Mouse (Mus musculus) left cerebral cortex, adult 2 months (tissue): Measurements from ENCODE around the gene Ascl1. TPM values are rescaled to one million over a fixed set of nuclear protein-coding genes. Genes with fewer than 3 reads are reported as not detected.
A peak's percentile ranks its signal among the peaks of the same experiment; 100 is the strongest.

Experiments
- DNase-seq, 2 experiments: peaks; one replicate each; pipeline ENCODE4 v3.0.0; 2021 to 2022; ENCODE audit warnings: low spot score in 2 of 2, mixed read lengths in 1 of 2; ENCODE audit errors: extremely low spot score in 1 of 2
- H3K27ac ChIP-seq: fragments of 200-600 bp; 2 replicates; pipeline ENCODE4 v1.8.1; 2022
- H3K4me3 ChIP-seq: fragments of 200-600 bp; 2 replicates; pipeline ENCODE4 v1.8.1; 2022
- CTCF ChIP-seq: fragments of 200-600 bp; IDR thresholded peaks from 2 replicates; pipeline ENCODE4 v1.8.1; 2022; ENCODE audit warnings: antibody characterized with exemption, mild to moderate bottlenecking, moderate library complexity
- intact Hi-C: fragments of 180-260 bp; cut with DNase I; formaldehyde crosslinking; loops from one replicate; pipeline ENCODE4 v1.15.1; 2025
- total RNA-seq, 2 experiments: library from RNA; stranded (reverse); gene quantifications; 2 replicates each; pipeline ENCODE4 v1.2.3; 2021

Ascl1 gene
- total RNA-seq, 2 experiments from 2014 or later = 6.1 to 6.2 TPM

DNA sequence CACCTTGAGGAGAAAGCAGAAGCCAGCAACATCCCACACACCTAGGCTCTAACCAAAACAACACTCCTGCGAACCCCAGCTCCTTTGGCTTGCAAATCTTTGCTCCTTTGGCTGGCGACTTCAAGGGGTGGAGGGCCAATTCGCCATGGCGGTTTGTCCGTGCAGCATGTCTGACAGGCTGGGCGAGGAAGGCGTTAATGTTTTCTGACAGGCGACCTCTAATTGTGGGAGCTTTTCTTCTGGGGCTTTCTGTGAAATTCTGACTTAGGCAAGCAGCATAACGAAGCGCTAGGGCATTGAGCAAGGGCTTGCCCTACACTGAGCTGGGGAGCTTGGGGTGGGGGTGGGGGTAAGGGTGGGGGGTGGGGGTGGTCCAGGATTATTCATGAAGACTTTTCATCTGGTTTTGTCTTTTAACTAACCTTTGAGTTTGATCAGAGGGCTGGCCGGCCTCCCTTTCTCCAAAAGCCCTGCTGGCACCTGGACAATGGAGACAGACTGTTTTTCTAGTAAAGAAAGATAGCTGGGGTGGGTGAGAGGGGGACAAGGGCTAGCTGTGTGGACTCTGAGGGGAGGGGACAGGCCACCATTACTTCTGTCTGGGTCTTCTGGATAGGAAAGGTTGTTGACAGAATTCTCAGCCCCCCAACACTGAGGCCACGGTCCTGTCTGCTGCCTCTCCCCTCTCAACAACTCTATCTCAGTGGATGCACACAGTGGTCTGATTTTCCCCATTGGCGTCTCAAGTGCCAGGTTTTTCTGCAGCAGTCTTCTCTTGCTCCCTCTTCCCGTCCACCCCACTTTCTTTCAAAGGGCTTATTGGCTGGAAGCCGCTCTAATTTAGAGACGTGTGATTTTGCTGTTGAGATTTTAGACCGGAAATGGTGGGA is 8.4 kb downstream of the Ascl1 start:
- H3K27ac ChIP-seq = peak overlapping the region; percentile 81
- H3K4me3 ChIP-seq = peak overlapping the region; percentile 42
- TF ChIP-seq CTCF = no peak
- intact Hi-C loops = loop anchor here (5.0 kb wide), 2 partner anchors 153 to 708 kb away; partner anchors contain the start of gene Nt5dc3
- DNase-seq = peak in 1 of 2 experiments; percentile 34

DNA sequence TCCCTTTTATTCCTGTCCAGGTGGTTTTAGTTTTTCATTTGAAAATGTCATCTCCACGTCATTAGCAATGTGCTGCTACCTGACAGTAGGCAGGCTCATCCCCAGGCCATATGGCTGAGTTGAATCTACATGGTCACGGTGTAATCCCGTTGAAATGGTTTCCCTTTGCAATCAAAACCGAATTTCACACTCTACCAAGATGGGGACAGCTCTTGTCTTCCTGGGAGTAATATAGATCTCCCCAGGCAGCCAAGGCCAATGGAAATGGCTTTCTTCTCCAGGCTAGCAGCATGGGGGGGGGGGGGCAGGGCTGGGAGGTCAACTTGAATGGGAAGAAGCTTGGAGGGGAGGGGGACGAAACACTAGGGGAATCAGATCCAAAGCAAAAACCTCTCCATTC is 15.6 kb downstream of the Ascl1 start:
- no peak overlapping the region for H3K4me3 ChIP-seq
- no peak overlapping the region for H3K27ac ChIP-seq
- no peak for TF ChIP-seq CTCF
- DNase-seq = no peak
- intact Hi-C loops = no loop called here

DNA sequence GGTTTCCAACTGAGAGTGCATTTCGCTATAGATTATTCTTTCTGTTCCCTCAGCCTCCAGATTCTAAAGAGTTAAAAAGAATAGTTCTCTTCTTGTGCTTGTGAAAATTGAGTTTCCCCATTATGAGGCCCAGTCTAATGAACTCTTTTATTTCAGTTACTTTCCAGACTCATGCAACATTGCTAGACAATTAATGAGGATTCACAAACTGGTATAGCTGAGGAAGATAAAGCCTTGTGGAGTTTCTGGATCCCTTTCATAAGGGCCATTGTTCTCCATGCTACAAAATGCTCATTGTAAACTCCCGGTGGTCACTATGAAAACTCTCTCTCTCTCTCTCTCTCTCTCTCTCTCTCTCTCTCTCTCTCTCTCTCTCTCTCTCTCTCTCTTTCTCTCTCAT is 18.5 kb downstream of the Ascl1 start:
- H3K27ac ChIP-seq = no peak overlapping the region

DNA sequence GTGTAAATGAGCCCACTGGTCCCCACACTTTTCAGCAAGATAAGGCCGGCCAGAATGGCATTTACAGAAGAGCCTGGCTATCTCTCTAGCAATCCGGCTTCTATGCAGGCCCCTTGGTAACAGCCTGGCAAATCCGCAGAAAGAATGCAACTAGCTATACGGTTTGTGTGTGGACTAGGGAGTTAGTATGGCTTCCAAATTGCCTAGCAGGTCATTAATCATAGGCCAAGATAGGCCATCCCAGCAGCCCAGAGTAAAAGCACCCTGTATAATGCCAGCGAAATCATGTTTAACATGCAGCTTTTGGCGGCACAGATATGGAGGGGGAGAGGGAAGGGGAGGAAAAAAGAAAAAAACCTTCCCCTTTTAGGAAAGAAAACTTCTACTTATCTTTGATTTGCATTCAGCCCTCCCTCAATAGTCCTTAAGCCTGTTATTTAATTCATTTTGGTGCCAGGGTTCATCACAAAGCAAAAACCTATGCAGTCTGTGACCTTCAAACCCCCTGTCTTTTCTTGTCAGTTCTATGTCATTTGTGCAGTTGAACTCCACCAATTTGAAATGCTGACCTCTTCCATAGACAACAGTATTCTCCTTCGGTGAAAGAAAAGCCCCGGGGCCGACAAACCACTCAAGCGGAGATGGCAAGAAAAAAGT is 19.9 kb downstream of the Ascl1 start:
- intact Hi-C loops = no loop called here
- no peak for TF ChIP-seq CTCF
- no peak overlapping the region for H3K27ac ChIP-seq
- H3K4me3 ChIP-seq = no peak overlapping the region
- no peak for DNase-seq

More for the DNA sequence above, 18.5 kb downstream of the Ascl1 start:
- no peak for TF ChIP-seq CTCF
- no peak overlapping the region for H3K4me3 ChIP-seq
- no peak for DNase-seq
- intact Hi-C loops = no loop called here

DNA sequence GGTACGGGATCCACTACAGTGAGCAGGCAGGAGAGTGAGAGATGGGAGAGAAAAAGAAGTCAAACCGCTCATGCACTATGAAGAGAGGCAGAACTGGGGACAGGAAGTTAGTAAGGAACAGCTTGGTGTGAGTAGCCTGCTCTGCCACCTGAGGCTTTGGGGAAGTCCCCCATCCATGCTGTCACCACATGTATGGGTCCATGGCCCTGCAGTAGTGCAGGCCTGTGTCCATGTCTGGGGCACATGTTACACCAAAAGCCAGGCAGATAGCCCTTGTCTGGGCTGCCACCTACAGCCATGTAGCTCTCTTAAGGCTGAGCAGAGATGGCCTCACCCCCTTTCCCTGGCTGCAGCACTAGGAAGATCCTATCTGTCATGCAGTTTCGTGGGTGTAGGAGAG is 42.7 kb downstream of the Ascl1 start:
- Histone ChIP-seq H3K4me3 (no peak overlapping the region), H3K27ac (no peak overlapping the region)
- intact Hi-C loops = loop anchor here (2.0 kb wide), 1 partner anchor 22 kb away; no protein-coding TSS in a partner anchor
- DNase-seq = no peak
- no peak for TF ChIP-seq CTCF

DNA sequence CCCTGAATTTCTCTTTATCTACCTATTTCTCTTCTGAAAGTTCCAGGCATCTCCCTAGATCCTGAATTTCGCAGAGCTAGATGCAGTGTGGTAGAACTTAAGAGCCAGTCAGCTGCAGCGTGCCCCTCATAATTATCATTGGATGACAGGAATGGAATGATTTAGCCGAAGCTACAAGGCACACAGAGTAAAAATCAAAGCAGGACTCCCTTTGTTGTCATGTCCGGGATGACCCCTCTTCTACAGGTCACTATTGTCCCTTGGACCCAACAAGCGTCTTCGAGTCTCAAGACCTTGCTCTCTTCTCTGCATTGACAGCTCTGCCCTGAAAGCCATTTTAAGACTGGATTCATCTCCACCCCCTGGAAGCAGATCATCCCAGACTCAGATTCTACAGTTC is 44.1 kb downstream of the Ascl1 start:
- no peak for DNase-seq
- intact Hi-C loops = no loop called here
- no peak overlapping the region for H3K27ac ChIP-seq
- H3K4me3 ChIP-seq = no peak overlapping the region
- no peak for TF ChIP-seq CTCF

DNA sequence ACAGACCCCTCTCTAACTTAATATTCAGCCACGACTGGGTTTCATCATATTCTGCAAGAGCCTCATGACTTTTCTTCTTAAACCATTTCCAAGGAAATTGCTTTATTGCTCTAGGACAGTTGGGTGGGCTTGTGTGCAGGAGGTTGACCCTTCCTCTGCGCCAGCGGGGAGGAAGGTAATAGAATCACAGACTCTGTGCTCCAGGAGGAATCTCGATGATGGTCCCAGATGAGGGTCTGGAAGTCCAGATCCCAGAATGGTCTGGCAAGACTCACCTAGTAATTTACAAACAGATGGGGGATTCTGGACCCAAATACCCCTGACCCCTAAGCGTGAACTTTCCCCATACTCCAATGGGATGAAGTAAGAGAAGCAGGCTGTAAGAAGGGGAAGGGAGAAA is 45.2 kb downstream of the Ascl1 start:
- Histone ChIP-seq H3K27ac (no peak overlapping the region), H3K4me3 (no peak overlapping the region)
- intact Hi-C loops = no loop called here
- DNase-seq = no peak
- TF ChIP-seq CTCF = no peak

DNA sequence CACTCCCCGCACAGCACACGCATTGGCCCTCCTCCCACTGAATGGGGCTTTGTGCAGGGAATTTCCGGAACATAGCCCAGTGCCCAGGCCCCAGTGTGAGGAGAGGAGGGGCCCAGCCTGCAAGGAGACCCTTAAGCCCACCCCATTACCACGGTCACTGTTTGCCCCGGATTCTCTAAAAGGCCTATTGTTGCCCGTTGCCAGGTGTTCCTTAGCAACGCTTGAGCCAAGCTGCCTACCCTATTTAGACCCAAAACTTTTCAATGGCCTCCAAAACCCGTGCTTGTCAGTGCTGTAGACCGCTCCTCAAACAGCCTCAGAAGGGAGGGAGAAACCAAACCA is 45.7 kb downstream of the Ascl1 start:
- no peak for TF ChIP-seq CTCF
- Histone ChIP-seq H3K4me3 (no peak overlapping the region), H3K27ac (no peak overlapping the region)
- intact Hi-C loops = loop anchor here (1.0 to 2.0 kb wide), 2 partner anchors 27 to 47 kb away; no protein-coding TSS in a partner anchor
- peak; percentile 17 to 55 for DNase-seq

DNA sequence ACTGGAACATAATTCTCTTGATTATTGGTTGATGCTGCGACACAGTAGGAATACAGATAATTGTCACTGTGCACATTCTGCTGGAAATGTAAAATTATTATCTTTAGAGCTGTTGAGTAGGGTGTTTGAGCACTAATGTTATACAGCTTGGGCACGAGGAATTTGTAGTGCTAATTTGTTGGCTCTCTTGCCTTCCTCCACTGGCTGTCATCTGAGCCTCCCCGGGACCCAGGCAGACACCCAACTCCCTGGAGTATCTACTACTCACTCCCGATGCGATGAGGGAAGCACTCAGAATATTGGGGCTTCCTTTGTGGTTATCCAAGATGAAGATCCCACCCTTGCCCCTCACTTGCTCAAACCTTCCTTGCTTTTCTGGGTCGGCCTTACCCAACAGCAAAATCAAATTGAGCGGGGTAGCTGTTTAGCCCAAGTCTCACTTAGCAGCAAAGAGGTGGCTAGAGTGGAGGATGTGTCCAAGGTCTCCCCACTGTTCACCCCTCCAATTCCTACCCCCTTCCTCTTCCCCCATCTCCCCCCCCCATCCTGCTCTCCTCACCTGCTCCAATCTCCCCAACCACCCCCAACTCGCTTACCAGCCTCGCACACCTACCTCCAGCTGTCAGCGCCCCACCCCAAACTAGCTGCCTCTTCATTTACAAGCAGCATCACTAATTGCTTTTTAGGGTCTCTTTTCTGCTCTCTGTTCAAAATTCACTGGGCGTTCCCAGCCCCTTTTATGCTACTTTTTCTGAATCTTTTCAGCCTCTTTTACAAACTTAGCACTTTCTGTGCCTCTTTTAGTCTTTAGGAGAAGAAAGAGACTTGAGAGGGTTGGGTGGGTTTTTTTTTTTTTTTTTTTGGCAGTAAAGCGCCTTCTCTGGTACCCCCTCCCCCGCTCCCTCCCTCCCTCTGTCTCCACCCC is 46.4 kb downstream of the Ascl1 start:
- intact Hi-C loops = loop anchor here (1.0 to 2.0 kb wide), 2 partner anchors 27 to 48 kb away; no protein-coding TSS in a partner anchor
- DNase-seq = peak in 1 of 2 experiments; percentile 20
- no peak for TF ChIP-seq CTCF
- Histone ChIP-seq H3K4me3 (no peak overlapping the region), H3K27ac (no peak overlapping the region)

DNA sequence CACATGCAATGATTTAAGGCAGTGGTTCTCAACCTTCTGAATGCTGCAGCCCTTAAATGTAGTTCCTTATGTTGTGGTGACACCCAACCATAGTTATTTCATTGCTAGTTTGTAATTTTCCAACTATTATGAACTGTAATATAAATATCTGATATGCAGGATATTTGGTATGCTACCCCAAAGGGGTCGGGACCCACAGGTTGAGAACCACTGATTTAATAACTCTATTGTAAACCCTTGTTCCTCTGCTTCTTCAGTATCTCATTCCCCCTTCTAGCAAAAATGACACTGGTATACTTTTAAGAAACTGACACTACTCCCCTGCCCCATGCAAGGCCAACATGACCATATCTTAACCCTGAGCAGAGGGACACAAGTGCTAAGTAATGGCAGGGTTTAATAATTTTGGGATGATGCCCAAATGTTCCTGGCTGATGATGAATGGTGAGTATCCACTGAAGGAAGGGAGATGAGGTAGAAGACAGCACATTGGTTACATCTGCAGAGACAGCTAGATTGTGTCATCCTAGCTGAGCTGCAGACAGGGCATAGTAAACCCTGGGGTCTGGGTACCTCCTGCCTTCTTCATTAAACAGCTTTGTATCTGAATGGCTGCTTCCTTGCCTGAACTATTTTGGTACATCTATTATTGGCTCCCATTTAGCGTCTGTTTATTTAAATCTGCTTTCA is 47.2 kb downstream of the Ascl1 start:
- DNase-seq = no peak
- no peak for TF ChIP-seq CTCF
- intact Hi-C loops = loop anchor here (2.0 kb wide), 1 partner anchor 49 kb away; no protein-coding TSS in a partner anchor
- no peak overlapping the region for H3K27ac ChIP-seq
- no peak overlapping the region for H3K4me3 ChIP-seq

Other genes starting within 250 kb of the Ascl1 start
- gene Pah, start 28.1 kb upstream of the Ascl1 start, total RNA-seq = under 1 TPM in 1 of 2 experiments, not detected in 1; 0.23 TPM